In genomic region chr17:23540605-23541475, GRCm38 (mm10) we compare ENCODE assay signal across 9 mouse cellular contexts. TPM values are rescaled to one million over a fixed set of nuclear protein-coding genes. Genes with fewer than 3 reads are reported as not detected.
DNase-seq lines count a peak whose midpoint lies in the region; ATAC-seq lines count a peak whose summit lies in the region.
"Had no signal": no experiment of that assay in that cellular context is flagged by ENCODE, and none has a peak within 500 bp of the region (broad histone marks: within the 10 kb centered on the region; RNA-seq: fewer than 3 reads in every experiment).

No protein-coding gene starts in this region.

- no peak for DNase-seq in lung, postnatal 25 days (ENCODE audit: low spot score)
- peak; percentile 59 for DNase-seq in embryo, embryonic 11 days
- DNase-seq in midbrain, embryonic 11.5 days (ENCODE audit: low spot score, missing footprints) = peak; percentile 96
- DNase-seq in natural killer cell, adult 2 months (ENCODE audit: low spot score in 2 of 2) = no peak
- DNase-seq in adrenal gland, postnatal 14 days = no peak
- no peak for DNase-seq in gastrocnemius, postnatal 25 days

- H3K4me3 ChIP-seq in lung, embryonic 15.5 days = peak overlapping the region; percentile 19
- peak overlapping the region; percentile 7; the same call in 1 of the 2 replicates for H3K4me3 ChIP-seq in heart, embryonic 15.5 days
- H3K4me3 ChIP-seq in midbrain, embryonic 11.5 days (ENCODE audit: low read depth, low read length) = no peak overlapping the region
- H3K4me3 ChIP-seq: layer of hippocampus, adult 2 months had no signal

- peak; percentile 32; the same call in 1 of the 2 replicates for ATAC-seq in lung, embryonic 15.5 days (ENCODE audit: borderline replicate concordance, extremely low read depth, low FRiP score, low TSS enrichment)
- ATAC-seq in heart, embryonic 15.5 days (replicated peaks; ENCODE audit: insufficient number of reproducible peaks, insufficient read depth, low FRiP score, low read depth) = no peak
- peak; percentile 45 for ATAC-seq in midbrain, embryonic 11.5 days (ENCODE audit: low FRiP score)

- WGBS in lung, embryonic 15.5 days = 17% methylated on average over 31 of the region's 31 CpGs
- 18% methylated on average over 31 of the region's 31 CpGs for WGBS in heart, embryonic 15.5 days
- WGBS in midbrain, embryonic 11.5 days = 7% methylated on average over 31 of the region's 31 CpGs

- no peaks in the 10 kb centered on the region for H3K9me3 ChIP-seq in lung, embryonic 15.5 days
- no peaks in the 10 kb centered on the region for H3K9me3 ChIP-seq in heart, embryonic 15.5 days (replicated peaks)
- no peaks in the 10 kb centered on the region for H3K9me3 ChIP-seq in midbrain, embryonic 11.5 days (ENCODE audit: control insufficient read depth, low read length)

- H3K9ac ChIP-seq in lung, embryonic 15.5 days = no peak overlapping the region
- no peak overlapping the region for H3K9ac ChIP-seq in heart, embryonic 15.5 days
- H3K9ac ChIP-seq in midbrain, embryonic 11.5 days (ENCODE audit: low read length) = no peak overlapping the region

- peak overlapping the region; percentile 24 for H3K4me2 ChIP-seq in lung, embryonic 15.5 days
- H3K4me2 ChIP-seq in heart, embryonic 15.5 days = peak overlapping the region; percentile 2; the same call in 1 of the 2 replicates
- H3K4me2 ChIP-seq in midbrain, embryonic 11.5 days = peak overlapping the region; percentile 21; the same call in 1 of the 2 replicates

- peaks cover 30% of the 10 kb centered on the region for H3K27me3 ChIP-seq in lung, embryonic 15.5 days
- H3K27me3 ChIP-seq in heart, embryonic 15.5 days = peaks cover 41% of the 10 kb centered on the region
- peaks cover 20% of the 10 kb centered on the region for H3K27me3 ChIP-seq in midbrain, embryonic 11.5 days (ENCODE audit: control insufficient read depth, insufficient read depth, low read length)

- no peak overlapping the region for H3K27ac ChIP-seq in lung, embryonic 15.5 days
- H3K27ac ChIP-seq in heart, embryonic 15.5 days = no peak overlapping the region
- no peak overlapping the region for H3K27ac ChIP-seq in midbrain, embryonic 11.5 days (ENCODE audit: low read depth, low read length)
- H3K27ac ChIP-seq: layer of hippocampus, adult 2 months had no signal

- peaks cover 33% of the 10 kb centered on the region for H3K4me1 ChIP-seq in lung, embryonic 15.5 days
- H3K4me1 ChIP-seq in heart, embryonic 15.5 days (replicated peaks) = peaks cover 20% of the 10 kb centered on the region
- H3K4me1 ChIP-seq in midbrain, embryonic 11.5 days (ENCODE audit: control insufficient read depth, insufficient read depth, low read length) = no peaks in the 10 kb centered on the region

- no peaks in the 10 kb centered on the region for H3K36me3 ChIP-seq in lung, embryonic 15.5 days
- H3K36me3 ChIP-seq in heart, embryonic 15.5 days = no peaks in the 10 kb centered on the region
- no peaks in the 10 kb centered on the region for H3K36me3 ChIP-seq in midbrain, embryonic 11.5 days (ENCODE audit: control insufficient read depth, insufficient read depth, low read length)

RNA-seq across cellular contexts. Expression of gene Zfp213, which starts 23.2 kb away (rescaled TPM):
- 20.9 and 21.5 TPM in 2 replicates for polyA plus RNA-seq in lung, embryonic 15.5 days (2015; fragmentation: Nextera tagmentation; extraction: Ambion mirVana)
- polyA plus RNA-seq in heart, embryonic 15.5 days (2015; fragmentation: Nextera tagmentation; extraction: Ambion mirVana) = 10.9 and 14.4 TPM in 2 replicates
- 17.5 and 19.9 TPM in 2 replicates for polyA plus RNA-seq in midbrain, embryonic 11.5 days (2014; fragmentation: Nextera tagmentation; extraction: Ambion mirVana)
- total RNA-seq in adrenal gland, postnatal 14 days (2021) = 9.2 and 9.9 TPM in 2 replicates
- total RNA-seq in gastrocnemius, postnatal 25 days (2021) = 1 to 10 TPM; 1.9 to 2.4 TPM

RNA-seq across cellular contexts. Expression of gene Zfp13, which starts 58.4 kb away (rescaled TPM):
- 15.0 and 15.3 TPM in 2 replicates for polyA plus RNA-seq in lung, embryonic 15.5 days (2015; fragmentation: Nextera tagmentation; extraction: Ambion mirVana)
- polyA plus RNA-seq in heart, embryonic 15.5 days (2015; fragmentation: Nextera tagmentation; extraction: Ambion mirVana) = 6.7 and 8.3 TPM in 2 replicates
- polyA plus RNA-seq in midbrain, embryonic 11.5 days (2014; fragmentation: Nextera tagmentation; extraction: Ambion mirVana) = 16.3 and 16.5 TPM in 2 replicates
- 8.5 and 14.6 TPM in 2 replicates for total RNA-seq in adrenal gland, postnatal 14 days (2021)
- 1 to 10 TPM; 2.0 to 2.1 TPM for total RNA-seq in gastrocnemius, postnatal 25 days (2021)

RNA-seq across cellular contexts. Expression of gene Zscan10, which starts 59.8 kb away (rescaled TPM):
- polyA plus RNA-seq in lung, embryonic 15.5 days (2015; fragmentation: Nextera tagmentation; extraction: Ambion mirVana) = 0.18 and 0.40 TPM in 2 replicates
- polyA plus RNA-seq in heart, embryonic 15.5 days (2015; fragmentation: Nextera tagmentation; extraction: Ambion mirVana) = 0.06 TPM in 1 of 2 replicates, not detected in the other
- 0.22 TPM in 1 of 2 replicates, not detected in the other for polyA plus RNA-seq in midbrain, embryonic 11.5 days (2014; fragmentation: Nextera tagmentation; extraction: Ambion mirVana)
- total RNA-seq in adrenal gland, postnatal 14 days (2021) = not detected in 2 replicates
- total RNA-seq in gastrocnemius, postnatal 25 days (2021) = not detected
- total RNA-seq: layer of hippocampus, adult 2 months had no signal

Comparison
In these comparisons a context has a peak if more than half of its experiments do, and no peak if none do; other contexts are left out.
1. DNase-seq: peak in embryo, embryonic 11 days (single experiment) and midbrain, embryonic 11.5 days (single experiment); none in lung, postnatal 25 days (single experiment), natural killer cell, adult 2 months (0 of 2), adrenal gland, postnatal 14 days (single experiment) and gastrocnemius, postnatal 25 days (single experiment).
2. Peak in every context shown above with its lines, with median percentiles within 50 percentile points of each other: H3K4me2 ChIP-seq.